Mouse (Mus musculus) cortical plate, adult 2 months (tissue): ENCODE measurements around the gene Wars.

Experiments
- CTCF ChIP-seq: fragments of 200-500 bp; IDR thresholded peaks from 2 replicates; pipeline ENCODE4 v1.5.1; 2011; ENCODE audit warnings: mild to moderate bottlenecking, control low read depth, low read length; ENCODE audit not compliant: insufficient read depth; ENCODE audit errors: extremely low read depth
- POLR2A ChIP-seq: fragments of 200-500 bp; IDR thresholded peaks from 2 replicates; pipeline ENCODE4 v1.6.1; 2011; ENCODE audit warnings: mild to moderate bottlenecking, low read length, control low read depth; ENCODE audit not compliant: insufficient read depth; ENCODE audit errors: extremely low read depth

GRCm38 (mm10) chr12:108939317-108939716, 45.3 kb upstream of the Wars start:
- TF ChIP-seq CTCF (no peak), POLR2A (no peak)
